Comparison of ENCODE assay signal across 7 mouse cellular contexts in genomic region chr6:49073304-49074116, GRCm38 (mm10). TPM values are rescaled to one million over a fixed set of nuclear protein-coding genes. Genes with fewer than 3 reads are reported as not detected.
A peak's percentile ranks its signal among the peaks of the same experiment; 100 is the strongest.
DNase-seq lines count a peak whose midpoint lies in the region; ATAC-seq lines count a peak whose summit lies in the region.

Gene Malsu1, plus strand, starts transcription at chr6:49073795.

- H3K4me1 ChIP-seq in intestine, embryonic 15.5 days (replicated peaks) = peaks cover 7% of the 10 kb centered on the region
- H3K4me1 ChIP-seq in midbrain, embryonic 10.5 days = peaks cover 17% of the 10 kb centered on the region

- H3K36me3 ChIP-seq in intestine, embryonic 15.5 days = no peaks in the 10 kb centered on the region
- H3K36me3 ChIP-seq in midbrain, embryonic 10.5 days = 0 out of 2 replicates have a peak, but pooled peaks cover 4% of the 10 kb centered on the region

- peak within 1 kb of the TSS; percentile 71 for H3K4me2 ChIP-seq in intestine, embryonic 15.5 days (replicated peaks)

- WGBS in intestine, embryonic 15.5 days = 0% methylated on average over 49 of the region's 49 CpGs
- WGBS in midbrain, embryonic 10.5 days = under 1% methylated on average over 49 of the region's 49 CpGs

- ATAC-seq in intestine, embryonic 15.5 days = peak; percentile 99

- intact Hi-C loops in gastrocnemius, postnatal 36 days (cut with DNase I) = no loop called here
- intact Hi-C loops in left cerebral cortex, postnatal 25 days (cut with DNase I) = loop anchor here (5.0 kb wide), 2 partner anchors 134 to 189 kb away; partner anchors contain the start of gene Tra2a

- H3K4me3 ChIP-seq in intestine, embryonic 15.5 days (replicated peaks) = peak within 1 kb of the TSS; percentile 66
- H3K4me3 ChIP-seq in midbrain, embryonic 10.5 days = peak within 1 kb of the TSS; percentile 86

- peak within 1 kb of the TSS; percentile 72 for H3K9ac ChIP-seq in intestine, embryonic 15.5 days

- H3K27me3 ChIP-seq in intestine, embryonic 15.5 days (replicated peaks) = no peaks in the 10 kb centered on the region
- no peaks in the 10 kb centered on the region for H3K27me3 ChIP-seq in midbrain, embryonic 10.5 days (ENCODE audit: low read depth, poor library complexity, severe bottlenecking)

- H3K27ac ChIP-seq in intestine, embryonic 15.5 days = peak within 1 kb of the TSS; percentile 76
- H3K27ac ChIP-seq in midbrain, embryonic 10.5 days (replicated peaks) = peak within 1 kb of the TSS; percentile 91

- DNase-seq in adrenal gland, adult 2 months = peak; percentile 97
- peak; percentile 89 for DNase-seq in embryo, embryonic 11.5 days (ENCODE audit: low read depth, low spot score)
- DNase-seq in gastrocnemius, postnatal 36 days = peak; percentile 92 to 94
- DNase-seq in left cerebral cortex, postnatal 25 days (ENCODE audit: low spot score in 2 of 2) = peak; percentile 92 to 98
- peak; percentile 94 for DNase-seq in midbrain, embryonic 10.5 days (ENCODE audit: low spot score)
- DNase-seq in right cerebral cortex, postnatal 4 days = peak; percentile 92

- H3K9me3 ChIP-seq in intestine, embryonic 15.5 days = no peaks in the 10 kb centered on the region
- H3K9me3 ChIP-seq in midbrain, embryonic 10.5 days (replicated peaks) = no peaks in the 10 kb centered on the region

RNA-seq across cellular contexts. Expression of gene Malsu1, which starts in this region (rescaled TPM):
- 10 to 100 TPM; 35.4 to 42.3 TPM for total RNA-seq in adrenal gland, adult 2 months (2021)
- polyA plus RNA-seq in adrenal gland, adult 2 months (2012; rRNA removed) = 30.6 and 55.1 TPM in 2 replicates
- total RNA-seq in gastrocnemius, postnatal 36 days (2021) = 10 to 100 TPM; 42.3 to 43.0 TPM
- polyA plus RNA-seq in intestine, embryonic 15.5 days (2015; fragmentation: Nextera tagmentation; extraction: Ambion mirVana) = 66.9 and 78.7 TPM in 2 replicates
- 10 to 100 TPM; 26.1 to 27.3 TPM for total RNA-seq in left cerebral cortex, postnatal 25 days (2021)
- 65.0 and 71.1 TPM in 2 replicates for polyA plus RNA-seq in midbrain, embryonic 10.5 days (2016; fragmentation: Nextera tagmentation; extraction: Ambion mirVana)

Comparison
In these comparisons a context has a peak if more than half of its experiments do, and no peak if none do; other contexts are left out.
1. Peak in every context shown above with its lines: DNase-seq, ATAC-seq, H3K4me3 ChIP-seq and H3K27ac ChIP-seq.